14 mouse cellular contexts compared by ENCODE assay signal in the genomic region with DNA sequence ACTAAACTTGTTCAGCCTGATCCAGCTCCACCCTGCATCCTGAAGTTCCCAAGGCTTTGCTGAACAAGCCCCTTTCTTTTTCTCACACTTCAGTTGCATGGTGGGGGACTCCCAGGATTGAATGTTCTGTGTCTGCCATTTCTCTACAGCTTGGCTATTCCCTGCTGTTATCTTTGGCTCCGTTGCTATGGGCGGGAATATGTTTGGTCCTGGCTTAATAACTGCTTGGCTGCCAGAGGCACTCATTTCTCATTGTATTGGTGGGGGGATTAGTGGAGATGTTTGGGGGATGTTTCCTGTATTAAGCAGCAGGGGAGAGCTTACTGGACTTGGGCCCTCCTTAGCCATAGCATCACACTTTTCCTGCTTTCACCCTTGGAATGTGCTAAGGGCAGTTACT.
DNase-seq lines count a peak whose midpoint lies in the region; ATAC-seq and TF ChIP-seq lines count a peak whose summit lies in the region.
"Had no signal": no experiment of that assay in that cellular context is flagged by ENCODE, and none has a peak within 500 bp of the region (broad histone marks: within the 10 kb centered on the region; RNA-seq: fewer than 3 reads in every experiment).

No protein-coding gene starts in this region.

- H3K36me3 ChIP-seq in heart, adult 2 months (ENCODE audit: control insufficient read depth, insufficient read depth, low read length), result no peaks in the 10 kb centered on the region
- no peaks in the 10 kb centered on the region for H3K36me3 ChIP-seq in midbrain, embryonic 11.5 days (ENCODE audit: control insufficient read depth, insufficient read depth, low read length)
- H3K36me3 ChIP-seq in midbrain, embryonic 13.5 days, result no peaks in the 10 kb centered on the region
- H3K36me3 ChIP-seq: hindbrain, embryonic 15.5 days; liver, embryonic 15.5 days had no signal

- no peak overlapping the region for H3K4me2 ChIP-seq in midbrain, embryonic 11.5 days
- no peak overlapping the region for H3K4me2 ChIP-seq in midbrain, embryonic 13.5 days (replicated peaks)
- H3K4me2 ChIP-seq: hindbrain, embryonic 15.5 days; liver, embryonic 15.5 days had no signal

- no peak for TF ChIP-seq CTCF in heart, adult 2 months (IDR thresholded peaks at IDR 0.05)

- H3K9me3 ChIP-seq in midbrain, embryonic 11.5 days (ENCODE audit: control insufficient read depth, low read length), result no peaks in the 10 kb centered on the region
- no peaks in the 10 kb centered on the region for H3K9me3 ChIP-seq in midbrain, embryonic 13.5 days
- H3K9me3 ChIP-seq: hindbrain, embryonic 15.5 days; liver, embryonic 15.5 days had no signal

- peak; percentile 16 for DNase-seq in embryo, embryonic 11 days
- no peak for DNase-seq in embryo, embryonic 9.5 days (ENCODE audit: extremely low spot score)
- DNase-seq in heart, postnatal 4 days, result peak; percentile 20
- DNase-seq in heart, adult 2 months, result no peak
- DNase-seq in midbrain, embryonic 11.5 days (ENCODE audit: low spot score, missing footprints), result no peak
- DNase-seq in layer of hippocampus, postnatal 10 days (ENCODE audit: low spot score in 2 of 2), result no peak
- no peak for DNase-seq in spleen, adult 18-20 months
- DNase-seq: adrenal gland, postnatal 25 days; cerebellum, adult 11 months; gastrocnemius, postnatal 36 days; kidney, adult 8-10 months had no signal

- peaks cover 6% of the 10 kb centered on the region for H3K4me1 ChIP-seq in heart, adult 2 months (ENCODE audit: control insufficient read depth, insufficient read depth, low read length)
- peaks cover 12% of the 10 kb centered on the region for H3K4me1 ChIP-seq in midbrain, embryonic 11.5 days (ENCODE audit: control insufficient read depth, insufficient read depth, low read length)
- peaks cover 17% of the 10 kb centered on the region for H3K4me1 ChIP-seq in midbrain, embryonic 13.5 days (replicated peaks)
- H3K4me1 ChIP-seq: hindbrain, embryonic 15.5 days; liver, embryonic 15.5 days had no signal

- H3K27me3 ChIP-seq in heart, adult 2 months (ENCODE audit: control insufficient read depth, insufficient read depth, low read length), result no peaks in the 10 kb centered on the region
- H3K27me3 ChIP-seq in midbrain, embryonic 11.5 days (ENCODE audit: control insufficient read depth, insufficient read depth, low read length), result no peaks in the 10 kb centered on the region
- peaks cover 2% of the 10 kb centered on the region; the same call in 1 of the 2 replicates for H3K27me3 ChIP-seq in midbrain, embryonic 13.5 days
- H3K27me3 ChIP-seq: hindbrain, embryonic 15.5 days; liver, embryonic 15.5 days had no signal

- H3K4me3 ChIP-seq in heart, adult 2 months, result no peak overlapping the region
- no peak overlapping the region for H3K4me3 ChIP-seq in midbrain, embryonic 11.5 days (ENCODE audit: low read depth, low read length)
- no peak overlapping the region for H3K4me3 ChIP-seq in midbrain, embryonic 13.5 days (replicated peaks)
- H3K4me3 ChIP-seq: hindbrain, embryonic 15.5 days; liver, embryonic 15.5 days had no signal

- 11% methylated on average over 2 of the region's 2 CpGs for WGBS in heart, adult 2 months
- 8% methylated on average over 2 of the region's 2 CpGs for WGBS in midbrain, embryonic 11.5 days
- 16% methylated on average over 2 of the region's 2 CpGs for WGBS in midbrain, embryonic 13.5 days

- no peak for TF ChIP-seq POLR2A in heart, adult 2 months (IDR thresholded peaks at IDR 0.05; ENCODE audit: insufficient read depth, low read depth, low read length)

- no peak overlapping the region for H3K9ac ChIP-seq in heart, adult 2 months (ENCODE audit: low read depth, low read length)
- no peak overlapping the region for H3K9ac ChIP-seq in midbrain, embryonic 11.5 days (ENCODE audit: low read length)
- H3K9ac ChIP-seq in midbrain, embryonic 13.5 days (replicated peaks), result no peak overlapping the region
- H3K9ac ChIP-seq: hindbrain, embryonic 15.5 days; liver, embryonic 15.5 days had no signal

- no peak overlapping the region for H3K27ac ChIP-seq in heart, adult 2 months
- H3K27ac ChIP-seq in midbrain, embryonic 11.5 days (ENCODE audit: low read depth, low read length), result no peak overlapping the region
- no peak overlapping the region for H3K27ac ChIP-seq in midbrain, embryonic 13.5 days
- H3K27ac ChIP-seq: hindbrain, embryonic 15.5 days; liver, embryonic 15.5 days had no signal

- no peak for TF ChIP-seq EP300 in heart, adult 2 months (IDR thresholded peaks at IDR 0.05; ENCODE audit: insufficient read depth, low read depth, low read length)

- intact Hi-C loops in heart, adult 2 months (cut with DNase I), result no loop called here

- peak; percentile 48; the same call in 1 of the 2 replicates for ATAC-seq in midbrain, embryonic 11.5 days (ENCODE audit: low FRiP score)
- no peak for ATAC-seq in midbrain, embryonic 13.5 days

- H3K79me2 ChIP-seq in heart, adult 2 months (replicated peaks; ENCODE audit: control insufficient read depth, insufficient read depth, low read length), result no peaks in the 10 kb centered on the region

Comparison
In these comparisons a context has a peak if more than half of its experiments do, and no peak if none do; other contexts are left out.
1. DNase-seq: peak in embryo, embryonic 11 days (single experiment) and heart, postnatal 4 days (single experiment); none in embryo, embryonic 9.5 days (single experiment), heart, adult 2 months (0 of 2), midbrain, embryonic 11.5 days (single experiment), layer of hippocampus, postnatal 10 days (0 of 2) and spleen, adult 18-20 months (0 of 2).